Mouse (Mus musculus) spleen, adult 2 months (tissue): Measurements from ENCODE around the gene Ppp1r16b. TPM values are rescaled to one million over a fixed set of nuclear protein-coding genes. Genes with fewer than 3 reads are reported as not detected.

Experiments
- DNase-seq, 2 experiments: peaks; one replicate each; pipeline versions ENCODE4 v3.0.0 to v3.0.0-alpha.2; 2012 to 2021; ENCODE audit warnings: low spot score in 2 of 2, low read depth in 1 of 2
- H3K27ac ChIP-seq: fragments of 200-500 bp; 2 replicates; pipeline ENCODE4 v1.5.1; 2012; ENCODE audit warnings: low read length, inconsistent platforms; ENCODE audit not compliant: insufficient read depth
- H3K27me3 ChIP-seq: fragments of 200-500 bp; 2 replicates; pipeline ENCODE4 v1.6.1; 2012; ENCODE audit warnings: mild to moderate bottlenecking, moderate library complexity, low read length, inconsistent platforms; ENCODE audit not compliant: control insufficient read depth, insufficient read depth
- H3K36me3 ChIP-seq: fragments of 200-500 bp; 2 replicates; pipeline ENCODE4 v1.6.1; 2012; ENCODE audit warnings: mild to moderate bottlenecking, low read length, inconsistent platforms; ENCODE audit not compliant: control insufficient read depth, insufficient read depth
- H3K4me1 ChIP-seq: fragments of 200-500 bp; 2 replicates; pipeline ENCODE4 v1.6.1; 2011; ENCODE audit warnings: inconsistent platforms; ENCODE audit not compliant: control insufficient read depth, insufficient read depth, insufficient read length
- H3K4me3 ChIP-seq: fragments of 200-500 bp; 2 replicates; pipeline ENCODE4 v1.5.1; 2011; ENCODE audit warnings: mild to moderate bottlenecking, inconsistent platforms; ENCODE audit not compliant: insufficient read depth, insufficient read length; ENCODE audit errors: extremely low read depth
- CTCF ChIP-seq: fragments of 200-500 bp; IDR thresholded peaks from 2 replicates; pipeline ENCODE4 v1.5.1; 2011; ENCODE audit warnings: mild to moderate bottlenecking, inconsistent platforms; ENCODE audit not compliant: insufficient read depth, insufficient read length, insufficient replicate concordance; ENCODE audit errors: extremely low read depth
- POLR2A ChIP-seq: fragments of 200-500 bp; IDR thresholded peaks from 2 replicates; pipeline ENCODE4 v1.6.1; 2011; ENCODE audit warnings: low read depth, low read length, inconsistent platforms
- WGBS: fragments of 180-500 bp; shearing (Covaris S2); methylation state at CpG from one replicate; pipeline ENCODE4 v1.1.7; 2018; 5-methylcytosine and 5-hydroxymethylcytosine counted together
- polyA plus RNA-seq: library from polyadenylated mRNA; depleted of rRNA; stranded (reverse); fragments of >200 nt; gene quantifications from 2 replicates; pipeline ENCODE4 v1.2.3, GENCODE M21; 2012

Gene Ppp1r16b
- polyA plus RNA-seq, 1 experiment = 17.6 TPM

DNA sequence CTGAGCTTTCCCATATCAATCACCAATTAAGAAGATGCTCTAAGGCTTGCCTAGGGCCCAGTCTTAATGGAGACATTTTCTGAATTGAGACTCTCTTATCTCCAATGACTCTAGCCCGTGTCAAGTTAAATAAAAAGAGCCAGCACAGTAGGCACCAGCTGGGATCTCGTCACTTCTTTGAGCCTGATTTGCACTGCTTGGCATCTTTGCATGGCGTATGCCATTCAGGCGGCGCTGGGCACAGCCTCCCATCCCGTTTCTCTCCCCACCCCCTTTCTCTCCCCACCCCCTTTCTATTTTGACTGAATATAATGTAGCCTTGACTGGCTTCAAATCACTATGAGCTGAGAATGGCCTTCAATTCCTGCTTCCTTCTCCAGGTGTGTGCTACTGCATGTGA is 16.5 kb downstream of the Ppp1r16b start:
- Histone ChIP-seq H3K27ac (no peak overlapping the region), H3K4me1 (peaks cover 41% of the 10 kb centered on the region; the same call in 1 of the 2 replicates), H3K27me3 (no peaks in the 10 kb centered on the region), H3K4me3 (no peak overlapping the region), H3K36me3 (no peaks in the 10 kb centered on the region)
- DNase-seq = no peak
- WGBS = 65% methylated on average over 6 of the region's 6 CpGs
- TF ChIP-seq CTCF (no peak), POLR2A (no peak)

DNA sequence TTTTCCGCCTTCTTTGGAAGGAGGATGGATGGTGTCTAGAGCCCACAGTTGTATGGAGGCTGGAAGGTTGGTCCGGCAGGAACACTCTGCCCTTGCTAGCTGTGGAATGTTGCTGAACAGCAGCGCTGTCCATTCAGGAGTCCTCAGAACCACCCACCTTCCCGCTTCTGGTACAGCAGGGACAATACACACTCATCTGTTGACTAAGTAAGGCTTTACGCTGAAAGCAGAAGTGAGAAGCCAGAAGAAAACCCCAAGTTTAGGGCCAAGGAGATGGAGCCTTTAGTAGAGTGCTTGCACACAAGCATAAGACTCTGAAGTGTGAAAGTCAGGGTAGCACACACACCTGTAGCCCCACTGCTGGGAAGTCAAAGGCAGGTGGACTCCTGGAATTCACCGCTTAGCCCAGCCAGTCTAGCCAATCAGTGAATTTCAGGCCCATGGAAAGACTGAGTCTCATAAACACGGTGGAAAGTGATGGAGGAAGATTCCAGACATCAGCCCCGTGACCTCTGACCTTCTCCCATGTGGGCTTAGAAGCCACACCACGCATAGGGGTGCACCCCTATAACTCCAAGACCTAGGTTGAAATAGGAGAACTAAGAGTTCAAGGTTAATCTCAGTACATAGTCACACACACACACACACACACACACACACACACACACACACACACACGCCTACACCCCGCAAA is 17.3 kb downstream of the Ppp1r16b start:
- H3K27ac ChIP-seq = peak overlapping the region; percentile 67

DNA sequence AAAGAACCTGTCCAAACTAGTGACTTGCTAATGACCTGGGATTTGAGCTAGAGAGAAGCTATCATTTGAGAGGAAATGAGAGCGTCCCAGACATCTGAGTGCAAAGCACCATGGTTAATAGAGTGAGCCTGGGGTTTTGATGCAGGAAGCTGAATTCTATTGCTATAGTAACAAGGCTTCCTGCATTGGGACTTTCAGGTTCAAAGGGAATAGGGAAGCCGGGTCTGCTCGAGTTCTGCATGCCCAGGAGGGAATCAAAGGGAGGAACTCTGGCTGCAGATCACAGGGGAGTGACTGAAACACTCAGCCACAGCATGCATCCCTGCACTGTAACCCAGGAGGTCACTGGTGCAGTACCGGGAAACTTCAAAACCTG is 17.8 kb downstream of the Ppp1r16b start:
- DNase-seq = no peak
- peak overlapping the region; percentile 67 for H3K27ac ChIP-seq
- no peak overlapping the region for H3K4me3 ChIP-seq
- peaks cover 43% of the 10 kb centered on the region for H3K4me1 ChIP-seq
- TF ChIP-seq POLR2A = no peak
- no peak for TF ChIP-seq CTCF
- no peaks in the 10 kb centered on the region for H3K36me3 ChIP-seq
- no peaks in the 10 kb centered on the region for H3K27me3 ChIP-seq
- WGBS = 6% methylated on average over 4 of the region's 4 CpGs

More for the DNA sequence above, 17.3 kb downstream of the Ppp1r16b start:
- WGBS = 35% methylated on average over 11 of the region's 11 CpGs
- H3K4me1 ChIP-seq = peaks cover 42% of the 10 kb centered on the region; the same call in 1 of the 2 replicates
- H3K27me3 ChIP-seq = no peaks in the 10 kb centered on the region
- no peak overlapping the region for H3K4me3 ChIP-seq
- TF ChIP-seq CTCF (no peak), POLR2A (no peak)
- H3K36me3 ChIP-seq = no peaks in the 10 kb centered on the region
- DNase-seq = peak; percentile 28 to 57

DNA sequence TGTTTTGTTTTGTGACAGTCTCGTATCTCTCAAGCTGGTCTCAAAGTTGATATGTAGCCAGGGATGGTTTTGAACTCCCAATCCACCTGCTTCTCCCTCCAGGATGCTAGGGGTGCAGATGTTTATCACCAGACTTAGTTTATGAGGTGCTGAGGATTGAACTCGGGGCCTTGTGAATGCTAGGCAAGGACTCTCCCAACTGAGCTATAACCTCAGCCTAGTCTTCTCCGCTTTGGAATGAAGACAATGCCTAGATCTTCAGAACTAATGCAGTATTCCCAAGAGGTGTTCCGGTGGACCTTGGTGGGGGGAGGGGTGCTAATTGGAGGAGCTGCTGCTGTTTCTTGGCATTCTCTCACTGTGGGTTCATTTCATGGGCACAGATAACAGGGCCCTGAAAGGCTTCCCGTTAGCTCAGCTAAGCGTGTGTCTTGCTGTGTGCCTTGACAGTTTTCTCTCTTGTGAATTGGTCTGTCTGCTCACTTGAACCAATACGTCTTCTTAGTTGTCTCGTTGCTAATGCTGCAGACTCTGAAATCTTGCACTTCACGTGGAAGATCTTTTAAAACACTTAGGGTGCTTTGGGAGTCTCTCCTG is 19.1 kb downstream of the Ppp1r16b start:
- TF ChIP-seq POLR2A (no peak), CTCF (no peak)
- Histone ChIP-seq H3K4me1 (peaks cover 48% of the 10 kb centered on the region), H3K36me3 (no peaks in the 10 kb centered on the region), H3K4me3 (no peak overlapping the region), H3K27ac (no peak overlapping the region), H3K27me3 (no peaks in the 10 kb centered on the region)
- DNase-seq = no peak
- WGBS = 83% methylated on average over 9 of the region's 9 CpGs

DNA sequence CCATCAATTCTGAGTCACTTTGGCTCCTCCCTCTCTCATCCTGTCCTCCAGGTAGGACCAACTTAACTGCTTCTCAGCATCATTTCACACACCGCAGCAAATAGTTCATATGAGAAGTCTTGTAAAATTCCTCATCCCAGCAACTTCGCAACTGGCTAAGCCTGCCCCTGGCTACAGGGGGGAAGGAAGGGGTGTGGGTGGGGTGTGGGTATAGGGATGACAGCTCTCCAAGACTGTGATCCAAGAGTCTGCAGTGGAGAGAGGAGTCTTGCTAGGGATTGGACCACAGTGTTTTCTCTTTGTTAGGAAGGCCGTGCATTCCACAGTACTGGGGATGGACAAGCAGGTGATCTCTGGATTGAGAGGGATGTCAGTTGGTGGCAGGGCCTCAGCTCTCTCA is 19.7 kb downstream of the Ppp1r16b start:
- no peaks in the 10 kb centered on the region for H3K36me3 ChIP-seq
- 91% methylated on average over 3 of the region's 3 CpGs for WGBS
- no peak overlapping the region for H3K27ac ChIP-seq
- TF ChIP-seq POLR2A = no peak
- no peak for TF ChIP-seq CTCF
- DNase-seq = no peak
- H3K27me3 ChIP-seq = no peaks in the 10 kb centered on the region
- H3K4me1 ChIP-seq = peaks cover 52% of the 10 kb centered on the region
- no peak overlapping the region for H3K4me3 ChIP-seq

DNA sequence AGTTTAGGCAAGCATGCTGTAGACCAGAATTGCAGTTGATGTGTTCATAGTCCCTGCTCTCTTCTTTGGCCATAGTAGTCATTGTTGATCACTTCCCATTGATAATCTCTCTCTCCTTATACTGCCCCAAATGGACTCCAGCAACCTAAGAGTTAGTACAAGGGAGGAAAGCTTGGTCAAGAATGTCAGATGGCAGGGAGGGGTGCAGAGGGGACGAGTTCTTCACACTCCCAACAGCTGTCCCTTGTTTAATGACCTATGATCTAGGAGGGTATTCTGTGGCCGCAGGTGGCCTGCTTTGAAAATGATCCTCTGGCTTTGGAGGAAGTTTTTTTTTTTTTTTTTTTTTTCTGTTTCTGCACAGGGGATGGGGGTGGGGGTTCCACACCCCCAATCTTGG is 21.2 kb downstream of the Ppp1r16b start:
- Histone ChIP-seq H3K4me3 (no peak overlapping the region), H3K27me3 (no peaks in the 10 kb centered on the region), H3K4me1 (peaks cover 52% of the 10 kb centered on the region), H3K36me3 (no peaks in the 10 kb centered on the region), H3K27ac (no peak overlapping the region)
- no peak for TF ChIP-seq POLR2A
- WGBS = 57% methylated on average over 2 of the region's 2 CpGs
- DNase-seq = no peak

DNA sequence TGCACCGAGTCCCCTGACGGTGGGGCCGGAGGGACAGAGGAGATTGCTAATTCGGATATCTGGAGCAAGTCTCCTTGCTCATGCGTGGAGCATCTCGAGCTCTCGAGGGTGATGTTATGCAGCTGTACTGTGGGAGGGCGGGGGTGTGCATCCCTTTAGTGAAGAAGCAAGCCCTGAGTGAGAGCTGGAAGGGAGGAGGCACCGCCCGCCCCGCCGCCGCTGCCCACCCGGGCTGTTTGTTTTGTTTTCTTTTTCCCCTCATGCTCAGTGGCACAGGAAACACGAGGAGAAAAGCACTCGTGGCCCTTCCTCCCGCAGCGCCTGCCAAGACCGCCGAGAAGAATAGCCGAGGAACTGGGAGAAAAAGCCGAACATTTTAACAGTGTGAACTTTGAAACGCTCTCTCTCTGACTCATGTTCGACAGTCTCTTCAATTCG is 22.6 kb downstream of the Ppp1r16b start:
- peak overlapping the region; percentile 66; the same call in 1 of the 2 replicates for H3K27ac ChIP-seq
- peaks cover 40% of the 10 kb centered on the region for H3K4me1 ChIP-seq
- H3K27me3 ChIP-seq = no peaks in the 10 kb centered on the region
- H3K36me3 ChIP-seq = no peaks in the 10 kb centered on the region
- H3K4me3 ChIP-seq = no peak overlapping the region; the same call in 1 of the 2 replicates
- peak in 1 of 2 experiments; percentile 47 for DNase-seq
- WGBS = 20% methylated on average over 25 of the region's 25 CpGs
- TF ChIP-seq CTCF (no peak), POLR2A (no peak)
